Mouse (Mus musculus) cerebellum, adult 8-10 months (tissue): ENCODE measurements around the gene Pfn1.
A peak's percentile ranks its signal among the peaks of the same experiment; 100 is the strongest.

Source experiments
- DNase-seq: peaks from one replicate; pipeline ENCODE4 v3.0.0; 2022

The Pfn1 gene

DNA sequence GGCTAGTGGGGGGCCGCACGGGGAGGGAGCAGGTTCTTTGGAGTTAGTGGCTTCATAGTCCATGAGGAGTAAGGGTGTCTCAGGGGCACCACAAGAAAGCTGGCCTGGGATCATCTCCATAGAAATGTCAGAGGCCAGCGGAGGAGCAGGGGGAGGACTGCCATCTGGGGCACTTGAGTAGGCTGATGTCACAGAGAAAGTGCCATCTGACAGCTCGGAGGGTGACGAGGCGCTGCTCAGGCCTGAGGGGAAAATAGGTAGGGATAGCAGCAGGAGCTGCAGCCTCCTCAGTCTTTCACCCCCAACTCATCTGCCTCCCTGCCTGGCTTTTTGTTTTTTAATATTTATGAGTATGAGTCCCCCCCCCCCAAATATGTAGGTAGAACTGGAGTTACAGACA lies 19.6 kb upstream of the Pfn1 start:
- DNase-seq: no peak

DNA sequence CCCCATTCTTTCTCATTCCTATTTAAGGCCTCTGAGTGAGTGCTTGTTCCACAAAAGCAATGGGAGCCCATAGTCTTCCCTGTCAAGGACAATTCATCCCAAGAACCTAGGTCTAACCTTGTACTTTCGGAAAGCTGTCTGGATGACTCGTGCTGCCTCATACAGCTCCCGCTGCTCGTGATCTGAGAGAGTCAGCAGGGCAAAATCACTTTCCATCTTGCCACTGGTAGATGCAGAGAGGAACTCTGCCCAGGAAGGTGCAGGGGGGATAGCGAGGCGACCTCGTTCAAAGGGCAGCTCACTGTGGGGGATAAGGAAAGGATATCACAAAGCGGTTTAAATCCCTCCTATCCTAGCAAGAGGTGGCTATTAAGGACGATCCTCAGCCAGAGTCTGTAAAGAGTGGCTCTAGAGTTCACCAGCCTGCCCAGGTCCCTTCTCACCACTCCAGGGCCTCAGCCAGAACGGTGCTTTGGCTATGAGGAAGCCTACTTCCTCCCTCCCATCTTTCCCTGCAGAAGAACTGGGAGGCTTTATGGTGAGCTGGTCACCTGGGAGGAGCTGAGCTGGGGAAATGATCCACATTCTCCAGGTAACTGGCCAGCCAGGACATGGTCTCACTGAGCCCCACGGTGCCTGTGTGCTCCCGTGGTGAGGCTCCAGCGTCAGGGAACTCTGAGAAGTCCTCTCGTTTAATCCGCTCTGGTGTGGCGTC lies 17.0 kb upstream of the Pfn1 start:
- no peak for DNase-seq

DNA sequence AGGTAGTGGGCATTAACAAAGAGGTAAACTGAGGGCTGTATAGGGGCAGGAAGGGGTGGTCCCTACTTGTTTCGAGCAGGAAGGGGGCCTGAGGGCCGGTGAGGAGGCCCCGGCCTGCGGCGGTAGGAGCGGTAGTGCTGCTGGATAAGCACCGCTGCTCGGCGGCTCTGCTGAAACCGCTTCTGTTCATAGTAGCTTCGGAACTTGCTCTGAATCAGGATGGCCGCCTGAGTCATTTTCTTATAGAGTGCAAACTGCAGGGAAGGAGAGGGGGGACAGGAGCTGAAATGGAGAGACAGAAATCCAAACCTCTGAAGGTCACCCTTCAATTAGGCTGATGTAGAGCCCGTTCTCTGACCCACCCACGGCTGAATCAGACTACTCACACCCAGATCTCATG lies 16.0 kb upstream of the Pfn1 start:
- DNase-seq: no peak

DNA sequence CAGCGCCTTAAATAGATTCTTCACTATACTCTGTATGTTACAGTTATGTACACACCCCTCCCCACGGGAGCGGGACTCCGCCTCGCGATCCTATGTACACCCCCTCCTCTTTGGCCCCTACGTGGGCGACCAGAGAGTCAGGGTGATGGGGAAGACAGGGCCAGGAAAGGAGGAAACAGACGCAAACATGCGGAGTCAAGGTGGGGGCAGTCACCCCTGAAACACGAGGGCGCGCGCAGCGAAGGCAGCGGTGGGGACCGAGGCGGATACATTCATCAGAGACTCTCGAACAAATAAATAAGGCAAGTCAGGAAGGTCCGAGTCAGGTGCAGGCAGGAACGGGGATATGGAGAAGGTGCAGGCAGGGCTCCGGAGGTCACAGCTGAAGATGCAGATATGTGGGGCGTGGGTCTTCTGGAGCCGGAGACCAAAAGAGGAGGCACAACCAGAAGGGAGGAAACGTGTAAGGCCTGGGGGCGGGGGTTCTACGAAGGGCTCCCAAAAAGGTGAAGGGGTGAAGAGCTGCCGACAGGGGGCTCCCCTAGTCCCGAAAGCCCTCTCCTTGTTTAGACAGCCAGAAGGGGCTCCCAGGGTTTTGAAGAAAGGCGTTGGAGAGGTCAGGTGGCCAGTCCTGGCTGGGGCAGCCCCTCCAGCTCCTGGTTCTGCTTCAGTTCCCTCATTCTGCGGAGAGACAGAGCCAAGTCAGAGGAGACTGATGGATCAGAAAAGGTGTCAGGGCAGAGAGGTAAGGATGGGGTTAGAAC lies 15.3 kb upstream of the Pfn1 start:
- DNase-seq: peak; percentile 79

DNA sequence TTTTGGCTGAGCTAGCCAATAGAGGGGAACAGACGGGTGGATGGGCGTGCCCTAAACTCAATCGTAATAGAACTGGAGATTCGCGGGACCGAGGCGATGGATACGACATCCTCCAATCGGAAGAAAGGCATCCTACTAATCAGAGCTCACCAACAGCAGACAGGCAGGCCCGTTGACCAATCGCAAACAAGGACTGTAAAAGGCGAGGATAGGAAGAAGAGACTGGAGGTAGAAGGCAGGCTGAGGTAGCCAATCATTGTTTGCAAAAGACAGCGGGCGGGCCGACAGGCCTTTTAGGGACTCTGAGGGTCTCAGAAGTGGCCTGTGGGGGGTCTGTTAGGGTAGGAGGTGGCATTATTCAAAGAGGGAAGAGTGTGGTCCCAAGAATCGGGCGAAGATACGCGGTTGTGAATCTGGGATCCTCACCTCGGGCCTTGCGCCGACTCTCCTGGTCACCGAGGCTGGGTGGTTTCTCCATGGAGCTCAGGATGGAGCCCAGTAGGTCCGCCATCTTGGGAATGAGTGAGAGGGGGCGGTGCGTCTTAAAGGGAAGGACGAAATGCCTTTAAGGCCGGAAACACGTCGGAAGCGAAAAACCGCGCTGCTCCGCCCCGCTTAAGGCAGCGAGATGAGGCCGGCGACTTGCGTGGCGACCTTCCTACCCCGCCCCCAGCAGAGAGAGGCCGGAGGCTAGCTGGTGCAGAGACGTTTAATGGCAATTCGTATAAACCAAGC lies 14.5 kb upstream of the Pfn1 start, which contains the start of gene Spag7:
TSS of gene Spag7 (minus strand) at position 646 of the 735 bp plus-strand sequence.
- DNase-seq: peak; percentile 96

DNA sequence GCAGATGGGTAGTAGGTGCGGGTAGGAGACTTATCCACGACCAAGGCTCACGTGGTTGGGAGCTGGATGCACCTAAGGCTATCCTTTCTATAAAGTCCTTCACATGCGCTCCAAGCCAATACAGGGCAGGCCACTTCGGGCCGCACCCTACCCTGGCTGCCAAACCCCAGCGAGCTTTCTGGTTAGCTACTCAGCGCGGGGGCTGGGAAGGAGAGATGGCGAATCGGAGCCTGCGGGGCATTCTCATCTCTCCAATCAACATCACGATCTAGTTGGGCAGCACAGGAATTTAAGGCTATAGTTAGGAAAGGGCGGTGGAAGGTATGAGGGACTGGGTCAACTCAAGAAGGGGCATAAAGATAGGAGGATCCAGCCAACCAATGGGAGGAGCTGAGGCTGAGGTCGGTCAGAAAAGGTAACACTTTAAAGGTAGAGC lies 13.9 kb upstream of the Pfn1 start:
- DNase-seq: no peak

DNA sequence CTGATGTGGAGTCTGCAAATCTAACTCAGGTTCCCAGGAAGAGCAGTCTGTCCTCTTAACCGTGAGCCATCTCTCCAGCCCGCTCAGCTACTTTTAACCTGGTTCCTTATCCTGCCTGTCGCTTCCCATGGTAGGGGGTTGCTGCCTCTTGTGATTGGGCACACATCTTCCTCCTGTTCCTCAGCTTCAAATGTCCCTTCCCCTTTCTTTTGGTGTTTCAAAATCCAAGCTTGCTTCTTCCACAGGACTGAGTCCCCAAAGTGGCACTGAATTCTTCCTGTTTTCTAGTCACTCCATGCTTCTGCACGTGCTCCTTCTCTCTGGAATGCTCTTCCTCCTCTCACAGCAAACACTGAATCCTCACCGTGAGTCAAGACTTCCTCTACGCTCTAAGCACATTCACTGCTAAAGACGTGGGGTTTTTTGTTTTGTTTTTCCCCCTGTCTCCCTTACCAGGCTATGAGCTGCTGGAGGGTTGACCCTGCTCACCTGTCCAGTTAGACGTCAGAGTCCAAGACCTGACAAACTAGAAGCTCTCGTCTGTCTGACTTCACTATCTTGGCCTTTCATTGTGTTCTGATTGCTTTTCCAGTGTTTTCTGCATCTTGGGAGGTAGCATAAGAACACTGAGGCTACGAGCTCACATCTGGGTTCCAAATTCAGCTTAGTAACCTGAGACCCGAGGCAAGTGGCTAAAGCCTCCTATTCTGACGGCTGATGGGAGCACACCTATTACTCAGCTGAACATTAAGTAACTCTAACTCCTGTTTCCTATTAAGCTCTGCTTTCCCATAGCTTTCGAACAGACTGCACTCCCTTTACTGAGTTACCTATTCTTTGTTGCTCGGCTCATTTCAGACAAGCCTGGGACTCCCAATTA lies 13.1 kb upstream of the Pfn1 start:
- no peak for DNase-seq

DNA sequence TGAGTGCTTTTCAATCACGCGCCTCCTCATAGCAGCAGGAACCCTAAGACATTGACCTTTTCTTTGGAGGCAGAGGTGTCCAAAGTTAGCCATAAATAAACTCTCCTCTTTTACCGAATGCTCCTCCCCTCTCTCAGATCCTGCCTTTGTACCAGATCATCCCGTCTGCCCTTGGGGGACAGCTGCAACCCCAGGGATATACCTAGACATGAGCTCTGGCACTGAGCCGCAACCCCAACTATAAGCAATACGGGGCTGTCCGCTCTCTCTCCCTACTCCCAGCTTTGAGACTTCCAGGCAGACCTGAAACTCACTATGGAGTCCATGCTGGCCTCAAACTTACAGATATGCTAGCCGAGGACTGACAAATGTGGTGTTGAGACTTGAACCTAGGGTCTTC lies 12.2 kb upstream of the Pfn1 start:
- no peak for DNase-seq

DNA sequence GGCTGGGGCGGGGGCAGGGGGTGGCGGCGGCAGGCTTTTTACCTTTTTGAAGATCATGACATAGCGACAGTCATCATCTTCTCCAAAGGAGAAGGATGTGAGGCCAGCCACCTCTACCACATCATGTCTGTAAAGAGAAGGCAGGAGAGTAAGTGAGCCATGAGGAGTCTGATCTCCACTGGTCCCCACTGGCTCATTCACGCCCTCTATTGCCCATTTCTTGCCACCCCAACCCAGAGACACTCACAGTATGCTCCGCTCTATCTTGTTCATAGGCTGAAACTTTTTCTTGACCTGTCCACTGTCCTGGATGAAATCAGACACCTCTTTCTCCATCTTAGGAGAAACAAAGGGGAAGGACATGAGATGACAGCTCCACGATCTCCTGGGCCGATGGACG lies 10.3 kb upstream of the Pfn1 start:
- DNase-seq: no peak

DNA sequence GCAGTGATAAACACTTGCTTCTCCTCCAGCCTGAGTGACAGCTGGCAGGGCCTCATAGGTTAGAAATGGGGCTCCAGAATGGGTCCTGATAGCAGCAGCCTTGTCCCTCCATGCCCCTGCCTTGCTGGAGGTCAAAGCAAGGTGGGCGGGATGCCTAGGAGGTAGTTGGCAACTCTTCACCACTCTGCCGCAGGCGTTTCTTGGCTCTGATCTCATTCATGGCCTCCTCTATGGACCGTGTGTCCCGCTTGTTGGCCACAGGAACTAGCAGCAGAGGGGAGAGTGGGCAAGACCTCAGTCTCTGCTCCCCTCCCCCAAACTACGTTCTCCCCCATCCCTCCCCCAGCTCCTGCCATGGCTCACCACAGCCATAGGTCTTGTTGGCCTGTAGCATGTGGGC lies 9.5 kb upstream of the Pfn1 start:
- DNase-seq: no peak

DNA sequence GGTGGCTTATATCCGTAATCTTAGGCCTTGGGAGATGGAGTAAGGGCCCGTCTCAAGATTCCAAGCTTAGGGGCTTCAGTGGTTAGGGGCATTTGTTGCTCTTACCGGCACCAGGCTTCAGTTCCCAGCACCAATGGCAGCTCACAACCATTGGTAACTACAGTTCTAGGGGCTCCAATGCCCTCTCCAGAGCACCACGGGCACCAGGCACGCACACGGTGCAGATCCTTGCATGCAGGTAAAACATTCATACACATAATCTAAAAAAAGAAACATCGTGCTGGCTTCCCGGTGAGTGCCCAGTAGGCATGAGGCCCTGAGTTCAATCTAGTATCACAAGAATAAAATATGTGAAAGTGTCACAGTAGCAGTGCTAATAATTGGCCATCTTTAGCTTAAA lies 8.7 kb upstream of the Pfn1 start:
- DNase-seq: no peak

DNA sequence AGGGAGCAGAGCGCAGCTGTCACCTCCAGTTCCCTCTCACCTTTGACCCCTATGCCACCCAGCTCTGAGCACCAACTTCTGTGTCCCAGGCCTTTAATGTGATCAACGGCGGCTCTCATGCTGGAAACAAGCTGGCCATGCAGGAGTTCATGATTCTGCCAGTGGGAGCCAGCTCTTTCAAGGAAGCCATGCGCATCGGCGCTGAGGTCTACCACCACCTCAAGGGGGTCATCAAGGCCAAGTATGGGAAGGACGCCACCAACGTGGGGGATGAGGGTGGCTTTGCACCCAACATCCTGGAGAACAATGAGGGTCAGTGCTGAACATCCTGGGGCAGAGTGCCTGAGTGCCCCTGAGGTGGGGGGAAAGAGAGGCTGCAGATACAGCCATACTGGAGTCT lies 6.1 kb upstream of the Pfn1 start:
- DNase-seq: no peak

DNA sequence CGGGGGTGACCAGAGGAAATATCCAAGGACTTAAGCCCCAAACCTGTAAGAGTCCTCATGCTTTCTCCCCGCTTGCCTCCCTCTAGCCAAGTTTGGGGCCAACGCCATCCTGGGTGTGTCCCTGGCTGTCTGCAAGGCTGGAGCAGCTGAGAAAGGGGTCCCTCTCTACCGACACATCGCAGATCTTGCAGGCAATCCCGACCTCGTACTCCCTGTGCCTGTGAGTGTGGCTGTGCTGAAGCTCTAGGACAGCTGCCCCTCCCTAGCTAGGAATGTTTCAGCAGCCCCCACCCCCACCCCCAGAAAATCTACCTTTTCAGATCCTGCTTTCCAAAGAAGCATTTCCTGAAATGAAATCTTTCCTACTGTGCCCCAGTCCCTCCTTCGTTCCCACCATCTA lies 4.5 kb upstream of the Pfn1 start:
- DNase-seq: no peak

DNA sequence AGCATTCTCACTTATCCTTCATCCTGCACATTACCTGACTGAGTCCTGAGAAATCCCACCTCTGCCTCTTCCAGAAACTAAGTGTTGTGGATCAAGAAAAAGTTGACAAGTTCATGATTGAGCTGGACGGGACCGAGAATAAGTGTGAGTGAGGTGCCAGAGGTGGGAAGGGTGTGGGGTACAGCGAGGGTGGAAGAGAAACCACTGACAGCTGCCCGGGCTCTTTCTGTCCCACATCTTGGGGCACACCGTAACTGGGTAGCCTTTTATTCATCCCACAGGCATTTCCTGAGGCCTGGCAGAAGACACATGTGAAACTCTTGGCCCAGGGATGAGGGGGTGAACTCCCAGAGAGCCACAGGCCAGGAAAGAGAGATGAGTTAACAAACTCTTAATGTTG lies 4.1 kb upstream of the Pfn1 start:
- DNase-seq: no peak

DNA sequence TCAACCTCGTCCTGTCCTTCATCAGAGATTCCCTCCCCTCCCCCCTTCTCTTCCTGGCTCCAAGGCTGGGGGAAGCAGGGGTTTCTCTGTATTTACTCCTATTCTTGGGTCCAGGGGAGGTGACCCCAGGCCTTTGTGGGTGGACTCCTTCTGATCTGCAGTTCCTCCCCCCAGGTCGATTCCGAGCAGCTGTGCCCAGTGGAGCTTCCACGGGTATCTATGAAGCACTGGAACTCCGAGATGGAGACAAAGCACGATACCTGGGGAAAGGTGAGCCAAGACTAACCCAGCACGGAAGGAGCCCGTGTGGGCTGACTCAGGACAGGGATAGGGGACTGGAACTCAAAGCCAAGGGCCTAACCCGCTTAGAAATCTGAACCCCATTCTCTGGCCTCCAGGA lies 3.5 kb upstream of the Pfn1 start:
- DNase-seq: no peak

DNA sequence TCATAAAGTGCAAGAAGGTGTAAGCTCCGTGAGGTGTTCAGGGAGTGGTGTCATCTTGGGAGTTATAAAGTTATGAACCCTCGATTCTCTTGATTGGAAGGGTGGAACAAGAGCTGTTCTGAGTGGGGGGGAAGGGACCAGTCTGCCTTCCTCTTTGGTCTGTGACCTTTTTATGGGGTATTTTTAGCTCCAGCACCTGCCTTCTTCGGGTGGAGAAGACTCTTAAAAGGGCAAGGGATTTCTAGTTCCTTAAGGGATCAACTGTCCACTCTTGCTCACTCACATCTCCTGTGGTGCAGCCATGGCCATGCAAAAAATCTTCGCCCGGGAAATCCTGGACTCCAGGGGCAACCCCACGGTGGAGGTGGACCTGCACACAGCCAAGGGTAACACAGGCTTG lies 3.1 kb upstream of the Pfn1 start:
- no peak for DNase-seq

DNA sequence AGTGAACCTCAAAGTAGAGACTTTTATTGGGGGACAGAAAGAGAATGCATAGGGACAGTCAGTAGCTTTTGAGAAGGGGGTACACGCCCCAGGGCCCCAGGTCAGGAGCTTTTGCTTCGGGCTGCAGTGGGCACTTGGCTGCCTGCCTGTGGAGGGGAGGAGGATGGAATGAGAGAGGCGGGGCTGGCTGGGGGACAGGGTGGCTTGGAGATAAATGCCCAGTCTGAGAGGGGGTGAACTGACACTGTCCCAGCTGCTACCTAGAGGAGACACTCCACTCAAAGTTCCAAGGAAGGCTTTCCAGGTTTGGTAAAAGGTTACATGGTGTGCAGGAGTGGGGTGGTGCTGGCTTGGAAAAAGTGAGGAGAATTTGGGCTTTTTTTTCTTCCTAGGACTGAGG lies 2.5 kb upstream of the Pfn1 start, which contains the start of gene Eno3:
TSS of gene Eno3 (plus strand) at position 239 of the 400 bp plus-strand sequence.
- DNase-seq: no peak

DNA sequence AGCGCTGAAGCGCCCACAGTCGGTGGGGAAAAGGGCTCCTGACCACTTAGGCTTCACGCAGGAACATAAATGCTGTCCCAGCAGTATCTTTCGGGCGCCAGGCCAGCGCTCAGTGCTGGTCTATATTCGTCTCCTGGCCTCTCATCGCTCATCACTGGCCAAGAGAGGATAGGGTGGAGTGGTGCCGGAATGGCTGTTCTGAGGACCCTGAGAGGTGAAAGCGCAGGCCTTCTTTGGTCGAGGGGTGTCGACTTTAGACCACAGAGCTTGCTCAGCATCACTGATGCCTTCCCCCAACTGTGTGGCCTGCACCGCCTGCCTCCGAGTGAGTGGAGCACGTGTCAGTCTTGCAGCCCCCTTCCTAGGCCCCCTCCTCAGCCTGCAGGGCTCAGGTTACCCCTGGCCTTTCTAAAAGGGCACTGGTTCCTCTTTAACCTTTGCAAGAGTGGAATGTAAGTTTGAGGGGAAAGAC lies 2.0 kb upstream of the Pfn1 start:
- DNase-seq: no peak

DNA sequence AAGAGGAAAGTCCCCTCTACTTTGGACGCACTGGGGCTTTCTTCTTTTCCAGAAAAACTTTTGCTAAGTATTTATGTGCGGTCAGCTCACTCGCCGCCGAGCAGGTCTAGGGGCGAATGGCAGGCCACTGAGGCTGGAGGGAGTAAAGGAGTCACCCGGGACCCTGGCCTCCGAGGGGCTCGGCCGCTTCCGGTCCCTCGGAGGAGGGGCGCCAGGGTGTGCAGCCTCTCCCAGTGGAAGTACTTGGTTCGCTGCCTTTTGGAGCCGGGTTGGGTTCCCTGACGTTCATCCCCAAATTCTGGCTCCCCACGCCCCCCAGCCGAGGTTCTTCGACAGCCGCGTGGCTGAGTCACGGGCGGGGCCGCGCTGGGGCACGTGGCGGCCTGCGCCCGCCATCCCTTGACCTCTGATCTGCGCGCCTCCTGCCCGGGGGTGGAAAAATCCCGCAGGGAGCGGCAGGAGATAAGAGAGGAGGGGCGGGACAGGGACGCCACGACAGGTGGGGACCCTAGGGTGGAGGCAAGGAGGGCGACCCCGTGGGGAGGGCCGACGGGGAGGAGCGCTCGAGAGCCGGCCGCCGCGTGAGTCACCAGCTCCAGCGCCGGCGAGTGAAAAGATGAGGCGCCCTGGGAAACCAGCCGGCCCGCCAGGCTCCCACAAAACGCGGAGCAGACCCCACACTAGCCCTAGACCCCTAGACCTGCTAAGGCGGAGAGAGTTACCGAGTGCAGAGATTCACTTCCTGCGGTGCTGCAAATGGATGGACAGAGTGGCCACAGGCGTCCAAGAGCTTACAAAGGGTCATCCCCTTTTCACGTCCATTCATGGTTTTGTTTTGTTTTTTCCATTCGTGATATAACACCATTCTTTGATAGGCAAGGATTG lies 1.4 kb upstream of the Pfn1 start:
- no peak for DNase-seq

DNA sequence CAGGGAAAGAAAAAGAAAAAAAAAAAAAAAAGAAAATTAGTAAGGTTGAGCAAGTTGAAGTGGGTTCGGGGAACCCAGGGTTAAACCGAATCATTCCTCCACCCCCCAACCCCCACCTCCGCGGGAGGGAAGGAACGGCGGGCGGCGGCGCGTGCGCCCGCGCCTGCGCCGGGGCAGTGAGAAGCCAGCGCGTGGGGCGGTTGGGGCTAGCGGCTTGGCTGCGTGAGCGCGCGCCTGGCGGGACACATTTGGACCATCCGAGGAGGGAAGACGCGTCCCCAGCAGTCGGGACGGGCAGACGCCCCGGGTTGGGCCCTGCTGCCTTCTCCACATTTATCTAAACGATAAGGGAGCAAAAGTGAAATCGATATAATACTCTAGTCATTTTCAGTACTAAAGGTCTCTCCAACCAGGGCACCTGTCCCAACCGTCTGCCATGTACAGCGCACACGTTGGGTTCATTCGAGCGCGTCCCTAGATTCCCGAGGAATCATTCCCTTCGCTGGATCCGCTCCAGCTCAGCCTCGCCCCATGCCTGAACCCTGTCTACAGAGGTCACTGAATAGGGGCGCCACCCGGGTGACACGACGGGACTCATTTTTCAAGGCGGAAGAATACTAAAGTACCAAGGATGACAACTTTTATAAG lies 603 bp upstream of the Pfn1 start:
- DNase-seq: peak; percentile 82
